Mouse (Mus musculus): ENCODE measurements at regions not wholly inside any gene's neighbourhood (a gene's known extent, or its start where the extent isn't known, plus 50 kb on each side); places are given as distances from the start of the nearest gene placed in this dataset.

DNA sequence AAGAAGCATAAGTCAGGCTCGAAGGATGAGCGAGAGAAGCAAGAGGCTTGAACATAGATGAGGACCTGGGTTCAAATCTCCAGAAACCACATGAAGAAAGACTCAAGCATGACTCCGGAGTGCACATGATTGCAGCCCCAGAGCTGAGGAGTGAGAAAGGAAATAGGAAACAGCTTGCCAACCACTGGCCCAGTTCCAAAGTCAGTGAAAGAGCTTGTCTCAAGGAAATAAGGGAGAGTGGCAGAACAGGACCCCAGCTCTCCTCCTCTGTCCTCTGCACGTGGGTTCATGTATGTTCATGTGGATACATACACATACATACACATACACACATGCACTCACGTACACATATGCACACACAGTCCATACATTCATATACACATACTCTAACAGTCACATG, 156.9 kb upstream of the Spred2 start:
- TF ChIP-seq CTCF (conservative IDR thresholded peaks at IDR 0.05; ENCODE audit: insufficient read depth, insufficient read length, low read depth, low read length) (no peak), POLR2A (IDR thresholded peaks at IDR 0.05; ENCODE audit: low read depth, low read length) (no peak)

All from kidney, adult 2 months (tissue).